Mouse (Mus musculus): ENCODE results near the gene Mpp3. TPM values are rescaled to one million over a fixed set of nuclear protein-coding genes. Genes with fewer than 3 reads are reported as not detected.

The Mpp3 gene
- polyA plus RNA-seq, 1 experiment from 2014 or later = 0.72 TPM

DNA sequence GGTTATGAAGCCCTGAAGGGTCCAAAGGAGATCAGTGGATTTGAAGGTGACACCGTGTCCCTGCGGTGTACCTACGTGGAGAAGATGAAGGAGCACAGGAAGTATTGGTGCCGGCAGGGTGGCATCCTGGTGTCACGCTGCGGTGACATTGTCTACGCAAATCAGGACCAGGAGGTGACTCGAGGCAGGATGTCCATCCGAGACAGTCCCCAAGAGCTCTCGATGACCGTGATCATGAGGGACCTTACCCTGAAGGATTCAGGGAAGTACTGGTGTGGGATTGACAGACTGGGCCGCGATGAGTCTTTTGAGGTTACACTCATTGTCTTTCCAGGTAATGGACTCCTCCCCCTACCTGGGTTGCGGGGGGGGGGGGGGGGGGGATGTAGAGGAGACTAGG is 14.7 kb upstream of the Mpp3 start:
- H3K4me1 ChIP-seq (ENCODE audit: insufficient read depth) = no peaks in the 10 kb centered on the region
- DNase-seq = no peak
- no peak overlapping the region for H3K4me3 ChIP-seq (ENCODE audit: low read depth, low read length)
- no peak overlapping the region for H3K9ac ChIP-seq (replicated peaks)
- H3K27ac ChIP-seq (ENCODE audit: low read depth) = no peak overlapping the region
- no peaks in the 10 kb centered on the region for H3K36me3 ChIP-seq (replicated peaks; ENCODE audit: insufficient read depth, low read length)
- no peak for ATAC-seq
- TF ChIP-seq EP300 (IDR thresholded peaks at IDR 0.05; ENCODE audit: low read depth) (no peak), CTCF (IDR thresholded peaks at IDR 0.05; ENCODE audit: low read depth) (no peak)
- no peaks in the 10 kb centered on the region for H3K27me3 ChIP-seq (ENCODE audit: insufficient read depth, low read length)
- no peak overlapping the region for H3K4me2 ChIP-seq (ENCODE audit: low read depth, low read length)
- WGBS (ENCODE audit: insufficient replicate concordance) = 85% methylated on average over 13 of the region's 14 CpGs
- no peaks in the 10 kb centered on the region; the same call in 1 of the 2 replicates for H3K9me3 ChIP-seq (ENCODE audit: low read length)

DNA sequence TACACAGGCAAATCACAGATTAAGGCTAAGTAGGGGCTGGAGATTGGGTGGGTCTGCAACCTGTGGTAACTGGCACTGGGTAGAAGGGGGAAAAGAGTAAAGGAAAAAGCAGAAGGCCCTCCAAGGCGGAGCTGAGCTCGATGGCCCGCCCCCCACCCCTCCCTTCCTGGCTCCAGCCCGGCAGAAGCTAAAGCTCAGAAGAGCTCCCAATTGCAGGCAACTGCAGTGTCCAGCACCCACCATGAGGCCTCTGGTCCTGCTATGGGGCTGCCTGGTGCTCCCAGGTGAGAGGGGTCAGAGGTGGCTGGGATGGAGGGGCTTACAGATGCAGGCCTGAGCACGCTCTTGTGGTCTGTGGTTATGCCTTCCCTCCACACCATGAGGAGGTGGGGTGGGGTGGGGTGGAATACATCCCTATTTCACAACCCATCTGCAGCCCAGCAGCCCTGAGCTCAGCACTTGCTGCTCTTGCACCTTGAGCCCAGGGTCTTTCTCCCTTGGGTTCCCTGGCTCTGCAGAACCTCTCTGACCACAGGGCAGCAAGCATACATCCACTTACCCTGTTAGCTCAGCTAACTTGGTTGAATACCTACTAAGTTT is 13.2 kb upstream of the Mpp3 start, which contains the start of gene Cd300lg:
TSS of gene Cd300lg (plus strand) at position 160 of the 600 bp plus-strand sequence.
- Histone ChIP-seq H3K27me3 (ENCODE audit: insufficient read depth, low read length) (no peaks in the 10 kb centered on the region), H3K36me3 (replicated peaks; ENCODE audit: insufficient read depth, low read length) (no peaks in the 10 kb centered on the region), H3K4me1 (ENCODE audit: insufficient read depth) (no peaks in the 10 kb centered on the region), H3K27ac (ENCODE audit: low read depth) (no peak within 1 kb of the TSS), H3K4me2 (ENCODE audit: low read depth, low read length) (no peak within 1 kb of the TSS), H3K9ac (replicated peaks) (no peak within 1 kb of the TSS), H3K9me3 (ENCODE audit: low read length) (no peaks in the 10 kb centered on the region; the same call in 1 of the 2 replicates), H3K4me3 (ENCODE audit: low read depth, low read length) (no peak within 1 kb of the TSS)
- no peak for TF ChIP-seq EP300 (IDR thresholded peaks at IDR 0.05; ENCODE audit: low read depth)
- no peak for TF ChIP-seq CTCF (IDR thresholded peaks at IDR 0.05; ENCODE audit: low read depth)
- ATAC-seq (no peak), DNase-seq (no peak)
- WGBS (ENCODE audit: insufficient replicate concordance) = 25% methylated on average over 5 of the region's 5 CpGs

DNA sequence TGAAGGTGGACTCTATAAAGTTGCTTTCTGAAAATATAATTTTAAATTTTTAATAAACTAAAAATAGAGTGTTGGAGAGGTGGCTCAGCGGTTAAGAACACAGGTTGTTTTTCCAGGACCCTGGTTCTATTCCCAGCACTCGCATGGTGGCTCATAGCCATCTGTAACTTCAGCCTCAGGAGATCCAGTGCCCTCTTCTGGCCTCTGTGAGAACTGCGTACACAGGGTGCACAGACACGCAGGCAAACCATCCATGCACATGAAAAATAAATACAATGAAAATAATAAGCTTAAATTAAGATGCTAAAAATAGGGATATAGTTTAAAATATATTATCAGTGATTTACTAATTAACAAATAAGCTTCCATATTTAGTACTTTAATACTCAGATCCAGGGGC is 12.4 kb upstream of the Mpp3 start:
- 70% methylated on average over 4 of the region's 4 CpGs for WGBS (ENCODE audit: insufficient replicate concordance)
- no peaks in the 10 kb centered on the region for H3K27me3 ChIP-seq (ENCODE audit: insufficient read depth, low read length)
- H3K4me2 ChIP-seq (ENCODE audit: low read depth, low read length) = no peak overlapping the region
- TF ChIP-seq EP300 (IDR thresholded peaks at IDR 0.05; ENCODE audit: low read depth) (no peak), CTCF (IDR thresholded peaks at IDR 0.05; ENCODE audit: low read depth) (no peak)
- H3K9me3 ChIP-seq (ENCODE audit: low read length) = no peaks in the 10 kb centered on the region; the same call in 1 of the 2 replicates
- no peaks in the 10 kb centered on the region for H3K4me1 ChIP-seq (ENCODE audit: insufficient read depth)
- no peak for DNase-seq
- no peak overlapping the region for H3K27ac ChIP-seq (ENCODE audit: low read depth)
- no peak overlapping the region for H3K9ac ChIP-seq (replicated peaks)
- no peaks in the 10 kb centered on the region for H3K36me3 ChIP-seq (replicated peaks; ENCODE audit: insufficient read depth, low read length)
- no peak for ATAC-seq
- H3K4me3 ChIP-seq (ENCODE audit: low read depth, low read length) = no peak overlapping the region

DNA sequence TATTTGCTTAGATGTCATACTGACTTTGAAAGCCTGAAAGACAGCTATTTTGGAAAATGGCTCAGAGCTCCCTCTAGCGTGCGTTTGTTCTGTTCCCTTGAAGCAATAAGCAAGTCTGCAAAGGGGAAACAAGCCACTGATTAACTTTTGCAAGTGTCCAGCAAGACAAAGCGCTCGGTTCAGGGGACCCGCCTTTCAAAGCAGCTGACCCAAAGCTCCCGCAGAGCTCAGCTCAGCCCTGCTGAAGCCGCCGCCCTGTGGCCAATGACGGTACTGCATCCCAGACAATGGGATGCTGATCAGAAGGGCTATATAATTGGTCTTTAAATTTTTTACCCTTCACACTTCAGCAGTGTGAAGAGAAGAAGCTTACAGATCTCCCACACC is 11.9 kb upstream of the Mpp3 start:
- H3K4me1 ChIP-seq (ENCODE audit: insufficient read depth) = no peaks in the 10 kb centered on the region
- no peak overlapping the region; the same call in 1 of the 2 replicates for H3K4me2 ChIP-seq (ENCODE audit: low read depth, low read length)
- no peaks in the 10 kb centered on the region for H3K27me3 ChIP-seq (ENCODE audit: insufficient read depth, low read length)
- no peaks in the 10 kb centered on the region for H3K9me3 ChIP-seq (ENCODE audit: low read length)
- no peak overlapping the region for H3K4me3 ChIP-seq (ENCODE audit: low read depth, low read length)
- H3K27ac ChIP-seq (ENCODE audit: low read depth) = peak overlapping the region; percentile 86
- H3K36me3 ChIP-seq (replicated peaks; ENCODE audit: insufficient read depth, low read length) = no peaks in the 10 kb centered on the region
- H3K9ac ChIP-seq (replicated peaks) = no peak overlapping the region
- under 1% methylated on average over 9 of the region's 9 CpGs for WGBS (ENCODE audit: insufficient replicate concordance)
- TF ChIP-seq CTCF (IDR thresholded peaks at IDR 0.05; ENCODE audit: low read depth) (peak; percentile 92), EP300 (IDR thresholded peaks at IDR 0.05; ENCODE audit: low read depth) (no peak)
- ATAC-seq = peak; percentile 89
- peak; percentile 91 for DNase-seq

DNA sequence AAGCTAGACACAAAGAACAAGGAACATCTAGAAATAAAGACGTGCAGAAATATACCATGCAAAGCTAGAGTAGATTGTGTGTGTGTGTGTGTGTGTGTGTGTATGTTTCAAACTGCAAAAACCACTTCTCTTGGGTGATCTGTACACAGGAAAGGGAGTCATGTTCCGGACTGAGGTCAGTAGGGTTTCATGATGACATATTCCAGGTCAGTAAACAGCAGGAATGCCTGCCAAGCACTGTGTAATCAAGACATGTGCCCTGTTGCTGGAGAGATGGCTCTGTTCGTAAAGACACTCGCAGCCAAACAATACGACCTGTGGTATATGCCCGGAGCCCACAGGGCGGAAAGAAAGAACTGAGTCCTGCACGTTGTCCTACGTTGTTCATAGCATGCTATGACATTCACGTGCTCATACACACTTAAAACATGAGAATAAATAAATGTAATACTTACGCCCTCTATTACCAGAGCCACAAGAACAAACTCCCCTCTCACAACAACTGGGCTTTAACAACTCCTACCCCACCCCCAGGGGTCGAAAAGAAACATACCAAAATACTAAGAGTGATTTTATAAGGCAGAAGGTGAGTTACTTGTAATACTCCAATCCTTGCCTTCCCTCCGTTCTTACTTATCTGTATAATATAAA is 11.4 kb upstream of the Mpp3 start:
- H3K27me3 ChIP-seq (ENCODE audit: insufficient read depth, low read length) = no peaks in the 10 kb centered on the region
- no peak overlapping the region; the same call in 1 of the 2 replicates for H3K4me2 ChIP-seq (ENCODE audit: low read depth, low read length)
- no peak for TF ChIP-seq CTCF (IDR thresholded peaks at IDR 0.05; ENCODE audit: low read depth)
- peak; percentile 42 for TF ChIP-seq EP300 (IDR thresholded peaks at IDR 0.05; ENCODE audit: low read depth)
- 57% methylated on average over 13 of the region's 13 CpGs for WGBS (ENCODE audit: insufficient replicate concordance)
- H3K9me3 ChIP-seq (ENCODE audit: low read length) = no peaks in the 10 kb centered on the region
- no peaks in the 10 kb centered on the region for H3K36me3 ChIP-seq (replicated peaks; ENCODE audit: insufficient read depth, low read length)
- DNase-seq (peak; percentile 63), ATAC-seq (peak; percentile 91)
- no peak overlapping the region for H3K9ac ChIP-seq (replicated peaks)
- H3K4me3 ChIP-seq (ENCODE audit: low read depth, low read length) = no peak overlapping the region
- no peaks in the 10 kb centered on the region for H3K4me1 ChIP-seq (ENCODE audit: insufficient read depth)
- H3K27ac ChIP-seq (ENCODE audit: low read depth) = peak overlapping the region; percentile 86

DNA sequence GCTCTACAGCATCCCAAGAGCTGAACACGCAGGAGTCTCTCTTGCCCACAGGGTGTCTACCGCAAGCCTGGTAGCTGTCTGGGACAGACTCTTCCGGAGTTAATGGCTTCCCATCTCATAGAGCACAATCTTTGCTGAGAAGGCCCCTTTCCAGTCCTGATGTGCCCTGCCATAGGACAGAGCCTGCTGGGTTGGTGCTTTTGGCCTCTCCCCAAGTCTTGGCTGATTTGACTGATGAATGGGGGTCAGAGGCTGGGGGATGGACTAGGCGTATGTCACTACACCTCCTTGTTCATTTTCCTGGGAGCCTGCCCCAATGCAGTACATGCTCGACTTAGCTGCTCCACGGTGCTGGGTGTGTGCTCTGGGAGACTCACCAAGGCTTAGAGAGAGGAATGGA is 9.5 kb upstream of the Mpp3 start:
- no peak overlapping the region for H3K4me3 ChIP-seq (ENCODE audit: low read depth, low read length)
- no peaks in the 10 kb centered on the region for H3K36me3 ChIP-seq (replicated peaks; ENCODE audit: insufficient read depth, low read length)
- no peak overlapping the region for H3K27ac ChIP-seq (ENCODE audit: low read depth)
- 80% methylated on average over 6 of the region's 6 CpGs for WGBS (ENCODE audit: insufficient replicate concordance)
- H3K4me2 ChIP-seq (ENCODE audit: low read depth, low read length) = no peak overlapping the region
- H3K9ac ChIP-seq (replicated peaks) = no peak overlapping the region
- no peaks in the 10 kb centered on the region for H3K4me1 ChIP-seq (ENCODE audit: insufficient read depth)
- TF ChIP-seq CTCF (IDR thresholded peaks at IDR 0.05; ENCODE audit: low read depth) = no peak
- no peak for TF ChIP-seq EP300 (IDR thresholded peaks at IDR 0.05; ENCODE audit: low read depth)
- H3K27me3 ChIP-seq (ENCODE audit: insufficient read depth, low read length) = no peaks in the 10 kb centered on the region
- DNase-seq (no peak), ATAC-seq (no peak)
- H3K9me3 ChIP-seq (ENCODE audit: low read length) = no peaks in the 10 kb centered on the region
